Mouse (Mus musculus): ENCODE measurements at regions not wholly inside any gene's neighbourhood (a gene's known extent, or its start where the extent isn't known, plus 50 kb on each side); places are given as distances from the start of the nearest gene placed in this dataset.

GRCm38 (mm10) chr1:51600425-51600824 is 122.2 kb upstream of the Nabp1 start:
- peak; percentile 64 for TF ChIP-seq CTCF (IDR thresholded peaks at IDR 0.05; ENCODE audit: extremely low read depth, insufficient read depth, low read length)
- no peak for TF ChIP-seq POLR2A (IDR thresholded peaks at IDR 0.05; ENCODE audit: extremely low read depth, insufficient read depth, low read length)

Data from cortical plate, adult 2 months (tissue).